Mouse (Mus musculus): ENCODE measurements around the gene Klk10.

GRCm38 (mm10) chr7:43789295-43789694, 8.5 kb downstream of the Klk10 start:
- TF ChIP-seq CTCF (IDR thresholded peaks at IDR 0.05; ENCODE audit: low read depth) (0 out of 2 replicates have a peak, but pooled peaks have one; percentile 2), EP300 (IDR thresholded peaks at IDR 0.05; ENCODE audit: low read depth) (no peak)
